Mouse (Mus musculus) liver, embryonic 11.5 days (tissue): ENCODE measurements around the gene Gsdmc4. TPM values are rescaled to one million over a fixed set of nuclear protein-coding genes. Genes with fewer than 3 reads are reported as not detected.
"Not testable (repeated sequence)": the region's sequence is repeated elsewhere in the genome, so short reads cannot be mapped to it uniquely, and the experiment has no call there.

ENCODE experiments used
- ATAC-seq: fragments of 200-750 bp; cut with Nextera tagmentation; replicated peaks from 2 replicates; pipeline ENCODE4 v1.8.0; 2017; ENCODE audit warnings: moderate number of reproducible peaks, mild to moderate bottlenecking, moderate TSS enrichment, moderate library complexity; ENCODE audit not compliant: low FRiP score
- DNase-seq: peaks from one replicate; pipeline ENCODE4 v3.0.0-alpha.2; 2017; ENCODE audit warnings: low spot score
- H3K27ac ChIP-seq: fragments of 300-500 bp; sonication (generic); 2 replicates; pipeline ENCODE4 v1.5.1; 2014; ENCODE audit warnings: mild to moderate bottlenecking, low read depth, low read length, control low read depth
- H3K27me3 ChIP-seq: fragments of 300-500 bp; sonication (generic); replicated peaks from 2 replicates; pipeline ENCODE4 v1.6.1; 2014; ENCODE audit warnings: low read length, mixed read lengths; ENCODE audit not compliant: control insufficient read depth, insufficient read depth
- H3K36me3 ChIP-seq: fragments of 300-500 bp; sonication (generic); 2 replicates; pipeline ENCODE4 v1.6.1; 2014; ENCODE audit warnings: mild to moderate bottlenecking, low read length, moderate library complexity, mixed read lengths; ENCODE audit not compliant: control insufficient read depth, insufficient read depth
- H3K4me1 ChIP-seq: fragments of 300-500 bp; sonication (generic); replicated peaks from 2 replicates; pipeline ENCODE4 v1.6.1; 2014; ENCODE audit warnings: low read length, mixed read lengths; ENCODE audit not compliant: control insufficient read depth, insufficient read depth
- H3K4me2 ChIP-seq: fragments of 300-500 bp; sonication (generic); 2 replicates; pipeline ENCODE4 v1.6.1; 2014; ENCODE audit warnings: mild to moderate bottlenecking, control low read depth, moderate library complexity
- H3K4me3 ChIP-seq: fragments of 300-500 bp; sonication (generic); 2 replicates; pipeline ENCODE4 v1.5.1; 2014; ENCODE audit warnings: low read depth, low read length, control low read depth
- H3K9ac ChIP-seq: fragments of 300-500 bp; sonication (generic); 2 replicates; pipeline ENCODE4 v1.6.1; 2014; ENCODE audit warnings: low read depth, low read length, control low read depth
- H3K9me3 ChIP-seq: fragments of 300-500 bp; sonication (generic); 2 replicates; pipeline ENCODE4 v1.6.1; 2016; ENCODE audit warnings: low read length, inconsistent platforms, mixed read lengths; ENCODE audit not compliant: control insufficient read depth
- WGBS: fragments of 180-500 bp; shearing (Covaris S2); extraction: QIAGEN DNeasy Blood & Tissue Kit; methylation state at CpG from one replicate; pipeline ENCODE4 v1.1.7; 2014; 5-methylcytosine and 5-hydroxymethylcytosine counted together
- polyA plus RNA-seq: library from polyadenylated mRNA; unstranded; fragments of >200 nt; fragmentation: Nextera tagmentation; extraction: Ambion mirVana; gene quantifications from 2 replicates; pipeline ENCODE4 v1.2.1, GENCODE M21; 2014

Gsdmc4 gene
- polyA plus RNA-seq = not detected in 2 replicates

GRCm38 (mm10) chr15:63912197-63912596 lies at the start of gene Gsdmc4:
Gene Gsdmc4, minus strand, starts transcription at chr15:63912297.
- not testable (repeated sequence) for H3K27me3 ChIP-seq, H3K9ac ChIP-seq, H3K36me3 ChIP-seq, DNase-seq, H3K4me2 ChIP-seq, H3K4me1 ChIP-seq, ATAC-seq, H3K9me3 ChIP-seq, H3K4me3 ChIP-seq, H3K27ac ChIP-seq
- WGBS = 71% methylated on average over 2 of the region's 2 CpGs

GRCm38 (mm10) chr15:63960542-63960941 lies 48.4 kb upstream of the Gsdmc4 start:
- no peaks in the 10 kb centered on the region for H3K36me3 ChIP-seq
- 90% methylated on average over 2 of the region's 2 CpGs for WGBS
- no peak overlapping the region for H3K9ac ChIP-seq
- H3K9me3 ChIP-seq = no peaks in the 10 kb centered on the region
- no peak overlapping the region for H3K4me2 ChIP-seq
- no peak overlapping the region for H3K4me3 ChIP-seq
- DNase-seq (no peak), ATAC-seq (no peak)
- H3K27ac ChIP-seq = no peak overlapping the region
- H3K4me1 ChIP-seq = no peaks in the 10 kb centered on the region
- no peaks in the 10 kb centered on the region for H3K27me3 ChIP-seq

- ATAC-seq (no peak), DNase-seq (no peak)
- Histone ChIP-seq H3K4me3 (no peak overlapping the region), H3K4me1 (no peaks in the 10 kb centered on the region), H3K27ac (no peak overlapping the region), H3K9ac (no peak overlapping the region), H3K9me3 (no peaks in the 10 kb centered on the region), H3K36me3 (no peaks in the 10 kb centered on the region), H3K27me3 (no peaks in the 10 kb centered on the region), H3K4me2 (no peak overlapping the region)
These were observed 45.5 kb upstream of the Gsdmc4 start for GRCm38 (mm10) chr15:63957553-63957952.

- no peak overlapping the region for H3K4me2 ChIP-seq
- no peak overlapping the region for H3K27ac ChIP-seq
- no peak overlapping the region for H3K9ac ChIP-seq
- no peaks in the 10 kb centered on the region for H3K4me1 ChIP-seq
- 89% methylated on average over 4 of the region's 4 CpGs for WGBS
- H3K9me3 ChIP-seq = no peaks in the 10 kb centered on the region
- H3K36me3 ChIP-seq = no peaks in the 10 kb centered on the region
- no peak overlapping the region for H3K4me3 ChIP-seq
- no peak for ATAC-seq
- DNase-seq = no peak
- H3K27me3 ChIP-seq = no peaks in the 10 kb centered on the region
These were observed 41.2 kb upstream of the Gsdmc4 start for GRCm38 (mm10) chr15:63953256-63953655.

- no peak overlapping the region for H3K4me2 ChIP-seq
- ATAC-seq = no peak
- H3K4me3 ChIP-seq = no peak overlapping the region
- H3K27ac ChIP-seq = no peak overlapping the region
- H3K9me3 ChIP-seq = no peaks in the 10 kb centered on the region
- H3K4me1 ChIP-seq = no peaks in the 10 kb centered on the region
- no peak overlapping the region for H3K9ac ChIP-seq
- peaks cover 7% of the 10 kb centered on the region; the same call in 1 of the 2 replicates for H3K36me3 ChIP-seq
- no peaks in the 10 kb centered on the region for H3K27me3 ChIP-seq
- WGBS = 79% methylated on average over 1 of the region's 1 CpGs
- no peak for DNase-seq
These were observed 29.1 kb upstream of the Gsdmc4 start for GRCm38 (mm10) chr15:63941221-63941620.

GRCm38 (mm10) chr15:63932656-63933055 lies 20.6 kb upstream of the Gsdmc4 start:
- 82% methylated on average over 1 of the region's 1 CpGs for WGBS
- Histone ChIP-seq H3K27ac (no peak overlapping the region), H3K36me3 (peaks cover 16% of the 10 kb centered on the region; the same call in 1 of the 2 replicates), H3K4me1 (no peaks in the 10 kb centered on the region), H3K4me3 (no peak overlapping the region), H3K4me2 (no peak overlapping the region), H3K9ac (no peak overlapping the region), H3K9me3 (no peaks in the 10 kb centered on the region), H3K27me3 (no peaks in the 10 kb centered on the region)
- DNase-seq (no peak), ATAC-seq (no peak)

GRCm38 (mm10) chr15:63931404-63931803 lies 19.3 kb upstream of the Gsdmc4 start:
- Histone ChIP-seq H3K27ac (no peak overlapping the region), H3K4me3 (no peak overlapping the region), H3K9ac (no peak overlapping the region), H3K36me3 (peaks cover 16% of the 10 kb centered on the region; the same call in 1 of the 2 replicates), H3K4me2 (no peak overlapping the region), H3K27me3 (no peaks in the 10 kb centered on the region), H3K9me3 (no peaks in the 10 kb centered on the region), H3K4me1 (no peaks in the 10 kb centered on the region)
- no peak for ATAC-seq
- WGBS = 96% methylated on average over 1 of the region's 1 CpGs
- DNase-seq = no peak

- WGBS = 90% methylated on average over 18 of the region's 18 CpGs
- Histone ChIP-seq H3K9me3 (no peaks in the 10 kb centered on the region), H3K4me3 (no peak overlapping the region), H3K36me3 (peaks cover 16% of the 10 kb centered on the region; the same call in 1 of the 2 replicates), H3K4me2 (no peak overlapping the region), H3K4me1 (no peaks in the 10 kb centered on the region), H3K27ac (no peak overlapping the region), H3K9ac (no peak overlapping the region), H3K27me3 (no peaks in the 10 kb centered on the region)
- ATAC-seq = no peak
- no peak for DNase-seq
These were observed 18.3 kb upstream of the Gsdmc4 start for GRCm38 (mm10) chr15:63930107-63931041.

GRCm38 (mm10) chr15:63926201-63926600 lies 14.1 kb upstream of the Gsdmc4 start:
- 85% methylated on average over 3 of the region's 3 CpGs for WGBS
- no peak for DNase-seq
- peaks cover 2% of the 10 kb centered on the region; the same call in 1 of the 2 replicates for H3K36me3 ChIP-seq
- no peak overlapping the region for H3K27ac ChIP-seq
- H3K27me3 ChIP-seq = no peaks in the 10 kb centered on the region
- H3K4me3 ChIP-seq = no peak overlapping the region
- H3K9me3 ChIP-seq = no peaks in the 10 kb centered on the region
- no peak overlapping the region for H3K4me2 ChIP-seq
- ATAC-seq = no peak
- no peak overlapping the region for H3K9ac ChIP-seq
- H3K4me1 ChIP-seq = no peaks in the 10 kb centered on the region
